Mouse (Mus musculus): Measurements from ENCODE around the gene Map3k3. TPM values are rescaled to one million over a fixed set of nuclear protein-coding genes. Genes with fewer than 3 reads are reported as not detected.

Gene Map3k3
- total RNA-seq, 2 experiments from 2014 or later: 35.7 to 42.7 TPM

GRCm38 (mm10) chr11:106155761-106156160, 71.3 kb downstream of the Map3k3 start:
- intact Hi-C loops (cut with DNase I): no loop called here
- DNase-seq (ENCODE audit: low spot score): no peak

DNA sequence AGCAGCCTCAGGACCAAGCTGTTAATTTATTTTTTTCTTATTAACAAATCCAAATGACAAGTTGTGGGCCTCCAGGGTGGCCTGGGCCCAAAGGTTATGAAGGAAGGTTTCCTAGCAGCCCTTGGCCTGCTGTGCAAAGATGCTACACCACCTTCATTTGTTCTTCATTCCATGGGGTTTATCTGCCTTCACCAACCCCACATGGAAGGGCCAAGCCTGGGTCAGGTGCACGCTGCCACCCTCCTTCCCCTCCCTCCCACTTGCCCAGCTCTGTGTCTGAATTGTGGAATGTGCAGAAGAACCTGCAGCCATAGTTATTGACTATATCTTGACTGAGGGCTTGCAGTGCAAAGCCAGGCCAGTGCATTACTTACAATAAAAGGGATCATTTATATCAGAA, 71.8 kb downstream of the Map3k3 start:
- intact Hi-C loops (cut with DNase I): no loop called here
- no peak for DNase-seq (ENCODE audit: low spot score)

DNA sequence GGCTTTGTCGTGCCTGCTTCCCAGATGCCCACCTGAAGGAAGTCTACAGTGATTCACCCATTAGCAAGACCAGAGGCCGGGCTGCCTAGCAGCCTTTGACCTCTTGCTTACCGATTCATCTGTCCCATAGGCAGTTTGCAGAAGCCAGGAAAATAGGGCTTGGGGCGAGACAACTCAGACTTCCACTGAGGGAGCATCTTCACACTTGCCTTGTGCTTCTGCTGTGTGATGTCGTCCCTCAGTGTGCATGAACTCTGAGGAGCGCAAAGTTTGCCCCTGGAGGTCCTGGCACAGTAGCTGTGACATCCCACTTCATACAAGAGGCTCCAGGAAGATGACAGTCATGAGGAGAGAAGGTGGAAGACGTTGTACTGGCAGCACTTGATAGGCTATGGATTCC, 72.7 kb downstream of the Map3k3 start:
- intact Hi-C loops (cut with DNase I): no loop called here
- DNase-seq (ENCODE audit: low spot score): no peak

GRCm38 (mm10) chr11:106158081-106158929, 73.9 kb downstream of the Map3k3 start:
- DNase-seq (ENCODE audit: low spot score): no peak
- intact Hi-C loops (cut with DNase I): no loop called here

GRCm38 (mm10) chr11:106158930-106159215, 74.5 kb downstream of the Map3k3 start:
- DNase-seq (ENCODE audit: low spot score): no peak
- intact Hi-C loops (cut with DNase I): no loop called here

DNA sequence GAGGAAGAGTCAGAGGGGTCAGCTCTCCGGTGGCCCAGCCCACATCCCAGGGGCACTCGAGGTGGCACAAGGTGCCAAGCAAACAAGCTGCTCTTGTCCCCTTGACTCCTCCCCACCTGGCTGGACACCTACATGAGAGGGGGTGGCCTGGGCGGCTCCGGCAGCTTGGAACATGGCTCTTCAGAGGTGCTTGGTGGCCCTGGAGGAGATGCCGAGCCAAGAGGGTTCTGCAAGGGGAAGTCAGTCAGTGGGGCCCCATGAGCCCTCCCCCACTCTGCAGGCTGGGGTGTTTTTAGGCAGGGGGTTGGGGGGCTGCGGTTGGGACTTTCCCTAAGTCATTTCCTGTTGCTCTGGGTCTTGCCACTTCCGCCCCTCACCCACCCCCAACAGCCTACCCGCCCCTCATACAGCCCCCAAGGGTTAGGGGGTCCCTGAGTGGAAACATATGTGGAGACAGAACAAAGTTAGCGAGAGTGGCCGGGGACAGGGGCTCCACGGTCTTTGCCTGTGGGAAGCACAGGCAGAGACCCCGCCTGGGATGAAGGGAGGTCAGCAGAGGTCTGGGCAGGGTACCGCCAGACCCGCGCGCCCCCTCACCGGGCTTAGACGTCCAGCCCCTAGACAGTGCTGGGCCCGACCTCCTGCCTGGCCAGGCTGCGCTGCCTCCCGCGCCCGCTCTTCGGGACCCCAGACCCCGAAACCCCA, 75.0 kb downstream of the Map3k3 start:
- intact Hi-C loops (cut with DNase I): no loop called here
- no peak for DNase-seq (ENCODE audit: low spot score)

DNA sequence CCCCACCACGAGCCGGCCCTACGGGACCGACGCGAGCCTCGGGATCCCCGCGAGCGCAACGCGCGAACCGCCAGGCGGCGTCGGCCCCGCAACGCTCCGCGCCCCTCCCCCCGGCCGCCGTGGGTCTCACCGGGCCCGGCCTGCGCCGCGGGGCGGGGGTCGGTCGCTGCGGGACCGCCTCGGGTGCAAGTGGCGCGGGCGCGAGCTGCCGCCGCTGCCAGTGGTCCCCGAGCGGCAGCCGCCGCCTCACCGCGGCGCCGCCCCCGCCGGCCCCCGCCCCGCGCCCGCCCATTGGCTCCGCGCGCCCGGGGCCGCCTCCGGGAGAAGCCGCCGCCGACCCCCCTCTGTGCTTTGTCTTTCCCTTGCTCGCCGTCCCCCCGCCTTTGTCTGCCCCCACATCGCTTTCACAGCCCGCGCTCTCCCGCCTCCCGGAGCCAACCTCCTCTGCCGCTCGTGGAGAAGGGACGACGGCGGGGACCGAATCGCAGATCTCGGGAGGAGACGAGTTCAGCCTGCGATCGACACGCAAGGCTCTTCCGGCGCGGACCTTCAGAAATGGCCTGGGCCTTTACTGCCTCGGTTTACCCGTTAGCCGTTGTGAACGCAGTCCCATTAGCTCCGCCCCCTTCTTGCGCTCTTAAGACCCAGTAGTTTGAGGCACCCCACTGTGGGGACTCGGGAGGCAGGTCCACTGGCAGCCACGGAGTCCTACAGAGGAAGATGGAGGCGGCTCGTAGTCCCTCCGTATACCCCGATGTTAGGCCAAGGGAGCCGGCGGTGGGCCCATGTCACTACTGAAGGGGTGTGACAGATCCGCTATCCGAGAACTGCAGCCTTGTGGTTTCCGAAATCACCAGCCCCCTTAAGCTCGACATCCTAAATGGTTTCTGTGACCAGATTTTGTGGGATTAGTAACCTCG, 75.8 kb downstream of the Map3k3 start:
- peak; percentile 63 for DNase-seq (ENCODE audit: low spot score)
- intact Hi-C loops (cut with DNase I): no loop called here

- intact Hi-C loops (cut with DNase I): no loop called here
- DNase-seq (ENCODE audit: low spot score): no peak
Observed at GRCm38 (mm10) chr11:106160841-106161721, 76.7 kb downstream of the Map3k3 start, which contains the start of the genes Gm10840 and Limd2. Gene Gm10840, plus strand, starts transcription at chr11:106160850. Gene Limd2, minus strand, starts transcription at chr11:106160860.

DNA sequence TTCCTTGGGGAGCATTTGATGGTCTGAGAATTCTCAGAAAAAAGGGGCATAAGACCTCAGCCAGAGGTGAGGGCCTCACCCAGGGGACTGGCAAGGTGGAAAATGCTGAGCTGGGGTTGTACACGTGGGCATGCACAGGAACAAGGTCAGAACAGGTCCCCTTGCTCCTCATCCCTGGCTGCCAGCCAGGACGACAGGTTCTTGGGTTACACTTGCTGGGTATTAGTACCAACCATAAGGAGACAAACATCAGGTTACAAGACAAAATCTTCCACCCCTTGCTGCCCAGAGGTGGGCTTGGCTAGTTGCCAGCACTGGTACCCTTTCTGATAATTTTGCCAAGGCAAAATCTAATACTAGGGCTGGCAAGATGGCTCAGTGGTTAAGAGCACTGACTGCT, 77.8 kb downstream of the Map3k3 start:
- no peak for DNase-seq (ENCODE audit: low spot score)

DNA sequence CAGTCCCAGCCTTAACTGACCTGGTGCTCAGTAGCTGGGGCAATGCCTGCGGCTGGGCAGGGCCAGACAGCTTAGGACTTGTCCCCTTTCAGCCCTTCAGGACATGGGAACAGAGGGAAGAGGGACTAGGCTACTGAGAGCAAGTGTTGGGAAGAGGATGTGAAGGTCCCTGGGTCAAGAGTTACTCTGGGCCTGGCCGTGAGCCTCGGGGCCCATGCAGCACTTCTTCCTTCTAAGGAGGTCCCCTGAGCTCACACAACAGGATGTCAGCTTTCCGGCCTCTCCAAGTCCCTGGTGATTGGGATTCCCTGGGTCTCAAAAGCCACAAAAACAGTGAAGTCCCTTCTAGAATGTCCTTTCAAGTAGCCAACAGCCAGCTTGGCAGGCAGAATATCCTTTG, 79.1 kb downstream of the Map3k3 start:
- DNase-seq (ENCODE audit: low spot score): no peak
- intact Hi-C loops (cut with DNase I): no loop called here

More for the DNA sequence above, 77.8 kb downstream of the Map3k3 start:
- intact Hi-C loops (cut with DNase I): no loop called here

GRCm38 (mm10) chr11:106164601-106165180, 80.3 kb downstream of the Map3k3 start:
- DNase-seq (ENCODE audit: low spot score): no peak
- intact Hi-C loops (cut with DNase I): no loop called here

GRCm38 (mm10) chr11:106167435-106167834, 83.0 kb downstream of the Map3k3 start:
- intact Hi-C loops (cut with DNase I): no loop called here
- no peak for DNase-seq (ENCODE audit: low spot score)

- no peak for DNase-seq (ENCODE audit: low spot score)
- intact Hi-C loops (cut with DNase I): no loop called here
Observed at GRCm38 (mm10) chr11:106170807-106171206, 86.4 kb downstream of the Map3k3 start.

DNA sequence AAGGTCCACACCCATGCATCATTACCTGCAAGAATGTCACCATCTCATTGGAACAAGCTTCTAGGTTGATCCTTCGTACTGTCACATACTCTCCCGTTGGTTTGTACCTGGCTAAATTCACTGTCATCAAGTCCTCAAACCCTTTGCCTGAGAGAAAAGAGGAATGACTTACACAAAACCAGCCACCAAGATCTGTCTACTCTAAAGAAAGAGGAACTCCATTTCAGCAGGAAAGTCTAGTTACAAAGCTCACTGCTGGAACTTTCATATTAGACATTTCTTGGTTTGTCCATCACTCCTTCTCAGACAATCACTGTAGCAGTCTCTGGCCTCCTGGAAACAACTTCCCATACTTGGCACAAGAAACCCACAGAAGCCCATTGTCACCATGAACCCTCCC, 88.8 kb downstream of the Map3k3 start:
- DNase-seq (ENCODE audit: low spot score): no peak
- intact Hi-C loops (cut with DNase I): no loop called here

GRCm38 (mm10) chr11:106174372-106174771, 90.0 kb downstream of the Map3k3 start:
- no peak for DNase-seq (ENCODE audit: low spot score)
- intact Hi-C loops (cut with DNase I): no loop called here

GRCm38 (mm10) chr11:106175081-106175480, 90.7 kb downstream of the Map3k3 start:
- DNase-seq (ENCODE audit: low spot score): no peak
- intact Hi-C loops (cut with DNase I): no loop called here

- no peak for DNase-seq (ENCODE audit: low spot score)
- intact Hi-C loops (cut with DNase I): no loop called here
Observed at GRCm38 (mm10) chr11:106176372-106176771, 92.0 kb downstream of the Map3k3 start.

DNA sequence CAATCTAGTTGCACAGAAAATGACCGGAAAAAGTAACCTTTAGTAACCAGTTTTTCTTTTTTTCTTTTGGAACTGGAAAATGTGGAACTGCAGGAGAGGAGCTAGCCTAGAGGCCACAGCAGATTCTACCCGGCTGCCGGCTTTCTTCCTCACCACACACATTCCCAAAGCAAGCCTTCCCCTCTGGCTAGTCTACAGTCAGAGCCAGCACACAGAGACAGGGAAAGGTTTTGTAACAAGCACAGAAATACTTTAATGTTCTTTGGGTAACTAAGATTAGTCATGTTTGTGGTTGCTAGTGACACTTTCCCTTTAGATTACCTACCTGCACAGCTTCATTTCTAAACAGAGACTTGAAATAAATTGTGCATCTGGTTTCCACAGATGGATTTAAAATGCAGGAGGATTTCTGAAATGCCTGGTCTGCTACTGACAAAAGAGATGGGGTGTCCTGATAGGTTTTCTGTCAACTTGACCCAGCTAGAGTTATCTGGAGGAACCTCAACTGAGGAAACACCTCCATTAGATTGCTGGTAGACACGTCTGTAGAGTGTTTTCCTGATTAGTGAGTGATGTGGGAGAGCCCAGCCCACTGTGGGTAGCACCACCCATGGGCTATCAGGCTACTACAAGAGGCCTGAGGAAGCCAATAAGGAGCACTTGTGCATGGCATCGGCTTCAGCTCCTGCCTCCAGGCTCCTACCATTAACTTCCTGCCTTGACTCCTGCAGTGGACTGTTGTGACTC, 93.8 kb downstream of the Map3k3 start:
- no peak for DNase-seq (ENCODE audit: low spot score)
- intact Hi-C loops (cut with DNase I): no loop called here
